Mouse (Mus musculus): ENCODE measurements around the gene Sptssa. TPM values are rescaled to one million over a fixed set of nuclear protein-coding genes. Genes with fewer than 3 reads are reported as not detected.

Sptssa gene
- polyA plus RNA-seq, 1 experiment from 2014 or later, result 134 TPM

DNA sequence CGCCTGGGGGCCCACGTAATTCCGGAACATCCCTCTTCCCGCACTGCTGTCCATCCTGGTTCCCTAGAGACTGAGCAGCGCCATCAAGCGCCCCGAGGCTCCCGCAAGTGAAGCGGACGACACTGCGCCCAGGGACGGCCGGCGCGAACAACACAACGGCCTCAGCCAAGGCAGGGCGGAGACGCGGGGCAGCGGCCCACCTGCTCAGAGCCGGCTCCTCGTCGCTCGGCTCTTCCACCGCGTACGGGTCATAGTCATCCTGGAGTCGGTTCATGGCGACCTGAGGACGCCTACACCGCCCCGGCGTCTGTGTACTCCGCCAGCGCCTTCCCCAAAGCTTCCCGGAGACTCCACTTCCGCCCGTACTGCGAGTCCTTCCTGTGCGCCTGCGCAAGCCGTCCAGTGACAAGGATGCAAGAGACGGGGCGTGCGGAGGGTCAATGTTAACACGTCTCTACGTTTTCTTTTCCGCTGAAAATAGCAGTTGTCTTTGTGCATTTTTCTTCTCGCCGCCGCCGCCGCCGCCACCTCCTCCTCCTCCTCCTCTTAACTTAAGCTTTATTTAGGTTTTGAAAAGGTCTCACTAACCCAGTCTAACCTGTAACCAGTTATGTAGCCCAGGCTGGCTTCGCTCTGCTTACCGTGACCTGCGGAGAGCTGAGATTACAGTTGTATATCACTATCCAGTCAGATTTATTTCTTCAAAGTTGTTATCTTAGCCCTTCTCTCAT lies 39.3 kb upstream of the Sptssa start, which contains the start of gene Eapp:
Gene Eapp, minus strand, starts transcription at position 387 of the 731 bp plus-strand sequence.
- Histone ChIP-seq H3K27ac (ENCODE audit: low read length) (peak within 1 kb of the TSS; percentile 99), H3K9ac (replicated peaks; ENCODE audit: low read depth) (peak within 1 kb of the TSS; percentile 75), H3K4me2 (replicated peaks; ENCODE audit: low read depth, low read length) (peak within 1 kb of the TSS; percentile 63), H3K36me3 (ENCODE audit: insufficient read depth, low read length) (0 out of 2 replicates have a peak, but pooled peaks cover 5% of the 10 kb centered on the region), H3K27me3 (replicated peaks; ENCODE audit: insufficient read depth, low read length) (no peaks in the 10 kb centered on the region), H3K4me1 (ENCODE audit: insufficient read depth, low read depth, low read length) (no peaks in the 10 kb centered on the region; the same call in 1 of the 2 replicates), H3K4me3 (ENCODE audit: low read depth, low read length) (peak within 1 kb of the TSS; percentile 67), H3K9me3 (ENCODE audit: low read length) (no peaks in the 10 kb centered on the region)
- WGBS, result under 1% methylated on average over 55 of the region's 57 CpGs
- DNase-seq (ENCODE audit: low spot score) (peak; percentile 99), ATAC-seq (peak; percentile 95)
- TF ChIP-seq EP300 (IDR thresholded peaks at IDR 0.05) (peak; percentile 27; the same call in 1 of the 2 replicates), CTCF (IDR thresholded peaks at IDR 0.05) (peak; percentile 59)

GRCm38 (mm10) chr12:54694847-54695510 lies 38.6 kb upstream of the Sptssa start:
- whole genome bisulfite sequencing, result 37% methylated on average over 12 of the region's 12 CpGs
- H3K9me3 ChIP-seq (ENCODE audit: low read length), result no peaks in the 10 kb centered on the region
- DNase-seq (ENCODE audit: low spot score) (no peak), ATAC-seq (no peak)
- H3K36me3 ChIP-seq (ENCODE audit: insufficient read depth, low read length), result 0 out of 2 replicates have a peak, but pooled peaks cover 5% of the 10 kb centered on the region
- H3K9ac ChIP-seq (replicated peaks; ENCODE audit: low read depth), result peak overlapping the region; percentile 75
- TF ChIP-seq CTCF (IDR thresholded peaks at IDR 0.05), result no peak
- TF ChIP-seq EP300 (IDR thresholded peaks at IDR 0.05), result no peak
- peak overlapping the region; percentile 67 for H3K4me3 ChIP-seq (ENCODE audit: low read depth, low read length)
- peak overlapping the region; percentile 99 for H3K27ac ChIP-seq (ENCODE audit: low read length)
- H3K27me3 ChIP-seq (replicated peaks; ENCODE audit: insufficient read depth, low read length), result no peaks in the 10 kb centered on the region
- peak overlapping the region; percentile 63 for H3K4me2 ChIP-seq (replicated peaks; ENCODE audit: low read depth, low read length)
- H3K4me1 ChIP-seq (ENCODE audit: insufficient read depth, low read depth, low read length), result no peaks in the 10 kb centered on the region; the same call in 1 of the 2 replicates

GRCm38 (mm10) chr12:54689082-54689481 lies 32.7 kb upstream of the Sptssa start:
- Histone ChIP-seq H3K4me2 (replicated peaks; ENCODE audit: low read depth, low read length) (no peak overlapping the region), H3K36me3 (ENCODE audit: insufficient read depth, low read length) (peaks cover 25% of the 10 kb centered on the region; the same call in 1 of the 2 replicates), H3K9me3 (ENCODE audit: low read length) (no peaks in the 10 kb centered on the region), H3K4me1 (ENCODE audit: insufficient read depth, low read depth, low read length) (no peaks in the 10 kb centered on the region), H3K9ac (replicated peaks; ENCODE audit: low read depth) (no peak overlapping the region), H3K27ac (ENCODE audit: low read length) (no peak overlapping the region), H3K4me3 (ENCODE audit: low read depth, low read length) (no peak overlapping the region), H3K27me3 (replicated peaks; ENCODE audit: insufficient read depth, low read length) (no peaks in the 10 kb centered on the region)
- DNase-seq (ENCODE audit: low spot score) (no peak), ATAC-seq (no peak)
- 94% methylated on average over 5 of the region's 5 CpGs for WGBS
- TF ChIP-seq EP300 (IDR thresholded peaks at IDR 0.05), result no peak
- no peak for TF ChIP-seq CTCF (IDR thresholded peaks at IDR 0.05)

- 21% methylated on average over 1 of the region's 1 CpGs for WGBS
- no peak for ATAC-seq
- no peak overlapping the region for H3K4me3 ChIP-seq (ENCODE audit: low read depth, low read length)
- peak; percentile 54 for DNase-seq (ENCODE audit: low spot score)
- H3K27ac ChIP-seq (ENCODE audit: low read length), result no peak overlapping the region
- H3K27me3 ChIP-seq (replicated peaks; ENCODE audit: insufficient read depth, low read length), result no peaks in the 10 kb centered on the region
- no peaks in the 10 kb centered on the region for H3K4me1 ChIP-seq (ENCODE audit: insufficient read depth, low read depth, low read length)
- TF ChIP-seq CTCF (IDR thresholded peaks at IDR 0.05), result peak; percentile 72
- TF ChIP-seq EP300 (IDR thresholded peaks at IDR 0.05), result no peak
- no peak overlapping the region for H3K4me2 ChIP-seq (replicated peaks; ENCODE audit: low read depth, low read length)
- H3K9me3 ChIP-seq (ENCODE audit: low read length), result no peaks in the 10 kb centered on the region
- H3K36me3 ChIP-seq (ENCODE audit: insufficient read depth, low read length), result peaks cover 13% of the 10 kb centered on the region; the same call in 1 of the 2 replicates
- H3K9ac ChIP-seq (replicated peaks; ENCODE audit: low read depth), result no peak overlapping the region
Observed at GRCm38 (mm10) chr12:54683182-54683581, 26.8 kb upstream of the Sptssa start.

- no peak for ATAC-seq
- Histone ChIP-seq H3K9ac (replicated peaks; ENCODE audit: low read depth) (no peak overlapping the region), H3K9me3 (ENCODE audit: low read length) (no peaks in the 10 kb centered on the region), H3K4me3 (ENCODE audit: low read depth, low read length) (no peak overlapping the region), H3K36me3 (ENCODE audit: insufficient read depth, low read length) (peaks cover 18% of the 10 kb centered on the region; the same call in 1 of the 2 replicates), H3K27ac (ENCODE audit: low read length) (no peak overlapping the region), H3K4me1 (ENCODE audit: insufficient read depth, low read depth, low read length) (no peaks in the 10 kb centered on the region), H3K27me3 (replicated peaks; ENCODE audit: insufficient read depth, low read length) (no peaks in the 10 kb centered on the region), H3K4me2 (replicated peaks; ENCODE audit: low read depth, low read length) (no peak overlapping the region)
- DNase-seq (ENCODE audit: low spot score), result no peak
- 83% methylated on average over 9 of the region's 9 CpGs for WGBS
- TF ChIP-seq EP300 (IDR thresholded peaks at IDR 0.05) (no peak), CTCF (IDR thresholded peaks at IDR 0.05) (no peak)
Observed at GRCm38 (mm10) chr12:54676709-54677108, 20.3 kb upstream of the Sptssa start.

DNA sequence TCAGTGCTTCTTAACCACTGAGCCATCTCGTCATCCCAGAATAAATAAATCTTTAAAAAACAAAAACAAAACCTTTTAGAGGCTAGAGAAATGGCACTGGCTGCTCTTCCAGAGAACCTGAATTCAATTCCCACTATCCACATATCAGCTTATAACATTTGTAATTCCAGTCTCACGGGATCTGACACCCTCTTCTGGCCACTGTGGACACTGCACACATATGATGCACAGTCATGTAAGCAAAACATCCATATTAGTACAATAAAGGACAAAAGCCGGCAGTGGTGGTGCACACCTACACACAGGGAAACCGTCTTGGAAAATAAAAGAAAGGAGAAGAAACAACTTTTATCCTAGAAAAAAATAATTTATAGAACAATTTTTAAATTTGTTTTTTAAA lies 19.0 kb upstream of the Sptssa start:
- no peak for TF ChIP-seq EP300 (IDR thresholded peaks at IDR 0.05)
- TF ChIP-seq CTCF (IDR thresholded peaks at IDR 0.05), result peak; percentile 27
- Histone ChIP-seq H3K36me3 (ENCODE audit: insufficient read depth, low read length) (peaks cover 18% of the 10 kb centered on the region; the same call in 1 of the 2 replicates), H3K27ac (ENCODE audit: low read length) (no peak overlapping the region), H3K4me3 (ENCODE audit: low read depth, low read length) (no peak overlapping the region), H3K9me3 (ENCODE audit: low read length) (no peaks in the 10 kb centered on the region), H3K4me1 (ENCODE audit: insufficient read depth, low read depth, low read length) (no peaks in the 10 kb centered on the region), H3K4me2 (replicated peaks; ENCODE audit: low read depth, low read length) (no peak overlapping the region), H3K9ac (replicated peaks; ENCODE audit: low read depth) (no peak overlapping the region), H3K27me3 (replicated peaks; ENCODE audit: insufficient read depth, low read length) (no peaks in the 10 kb centered on the region)
- WGBS, result 95% methylated on average over 4 of the region's 4 CpGs
- no peak for DNase-seq (ENCODE audit: low spot score)
- no peak for ATAC-seq
